Mouse (Mus musculus) small intestine, adult 2 months (tissue): ENCODE measurements around the gene Psma2. TPM values are rescaled to one million over a fixed set of nuclear protein-coding genes. Genes with fewer than 3 reads are reported as not detected.

ENCODE experiments used
- H3K27ac ChIP-seq: fragments of 200-500 bp; 2 replicates; pipeline ENCODE4 v1.5.1; 2012; ENCODE audit warnings: low read depth, low read length, control low read depth, inconsistent platforms; ENCODE audit not compliant: insufficient read depth
- H3K27me3 ChIP-seq: fragments of 200-500 bp; 2 replicates; pipeline ENCODE4 v1.6.1; 2012; ENCODE audit warnings: mild to moderate bottlenecking, moderate library complexity, low read length, inconsistent platforms; ENCODE audit not compliant: control insufficient read depth, insufficient read depth
- H3K36me3 ChIP-seq: fragments of 200-500 bp; 2 replicates; pipeline ENCODE4 v1.6.1; 2012; ENCODE audit warnings: mild to moderate bottlenecking, low read length, control low read depth, inconsistent platforms; ENCODE audit not compliant: control insufficient read depth, insufficient read depth
- H3K4me1 ChIP-seq: fragments of 200-500 bp; 2 replicates; pipeline ENCODE4 v1.6.1; 2012; ENCODE audit warnings: low read length, inconsistent platforms, mixed read lengths; ENCODE audit not compliant: control insufficient read depth, insufficient read depth, insufficient read length
- H3K4me3 ChIP-seq: fragments of 200-500 bp; 2 replicates; pipeline ENCODE4 v1.5.1; 2012; ENCODE audit warnings: low read depth, mild to moderate bottlenecking, control low read depth, inconsistent platforms, low read length, moderate library complexity
- CTCF ChIP-seq: fragments of 200-500 bp; IDR thresholded peaks from 2 replicates; pipeline ENCODE4 v1.5.1; 2012; ENCODE audit warnings: low read depth, mild to moderate bottlenecking, control low read depth, inconsistent platforms, low read length, moderate library complexity, mixed read lengths; ENCODE audit not compliant: insufficient replicate concordance, insufficient read length; ENCODE audit errors: extremely low read depth
- POLR2A ChIP-seq: fragments of 200-500 bp; IDR thresholded peaks from 2 replicates; pipeline ENCODE4 v1.6.1; 2012; ENCODE audit warnings: low read depth, mild to moderate bottlenecking, control low read depth, inconsistent platforms, low read length, moderate library complexity
- WGBS: fragments of 180-500 bp; shearing (Covaris S2); methylation state at CpG from one replicate; pipeline ENCODE4 v1.1.7; 2018; 5-methylcytosine and 5-hydroxymethylcytosine counted together
- polyA plus RNA-seq: library from polyadenylated mRNA; depleted of rRNA; stranded (reverse); fragments of >200 nt; gene quantifications from 2 replicates; pipeline ENCODE4 v1.2.3, GENCODE M21; 2012; rRNA removed

Gene Psma2
- polyA plus RNA-seq, 1 experiment: 24.8 TPM

- no peaks in the 10 kb centered on the region for H3K4me1 ChIP-seq
- H3K27ac ChIP-seq: no peak overlapping the region
- H3K36me3 ChIP-seq: no peaks in the 10 kb centered on the region
- TF ChIP-seq CTCF: no peak
- no peak for TF ChIP-seq POLR2A
- H3K27me3 ChIP-seq: no peaks in the 10 kb centered on the region
- WGBS: 79% methylated on average over 2 of the region's 2 CpGs
- H3K4me3 ChIP-seq: no peak overlapping the region
Observed at GRCm38 (mm10) chr13:14716801-14717200, 103.8 kb downstream of the Psma2 start.

GRCm38 (mm10) chr13:14717755-14718154 is 104.7 kb downstream of the Psma2 start:
- TF ChIP-seq POLR2A (no peak), CTCF (no peak)
- Histone ChIP-seq H3K4me3 (no peak overlapping the region), H3K27ac (no peak overlapping the region), H3K27me3 (no peaks in the 10 kb centered on the region), H3K4me1 (no peaks in the 10 kb centered on the region), H3K36me3 (no peaks in the 10 kb centered on the region)
- 73% methylated on average over 3 of the region's 3 CpGs for WGBS

Other genes starting within 250 kb of the Psma2 start
- not detected in 2 replicates for gene Hecw1, start 90.0 kb upstream of the Psma2 start, polyA plus RNA-seq
- gene Mrpl32, start 75 bp upstream of the Psma2 start, polyA plus RNA-seq: 1.8 and 2.4 TPM in 2 replicates
- gene AW209491, start 16.9 kb downstream of the Psma2 start, polyA plus RNA-seq: 0.95 and 1.6 TPM in 2 replicates